ENCODE assay signal across 15 mouse cellular contexts in the genomic region with DNA sequence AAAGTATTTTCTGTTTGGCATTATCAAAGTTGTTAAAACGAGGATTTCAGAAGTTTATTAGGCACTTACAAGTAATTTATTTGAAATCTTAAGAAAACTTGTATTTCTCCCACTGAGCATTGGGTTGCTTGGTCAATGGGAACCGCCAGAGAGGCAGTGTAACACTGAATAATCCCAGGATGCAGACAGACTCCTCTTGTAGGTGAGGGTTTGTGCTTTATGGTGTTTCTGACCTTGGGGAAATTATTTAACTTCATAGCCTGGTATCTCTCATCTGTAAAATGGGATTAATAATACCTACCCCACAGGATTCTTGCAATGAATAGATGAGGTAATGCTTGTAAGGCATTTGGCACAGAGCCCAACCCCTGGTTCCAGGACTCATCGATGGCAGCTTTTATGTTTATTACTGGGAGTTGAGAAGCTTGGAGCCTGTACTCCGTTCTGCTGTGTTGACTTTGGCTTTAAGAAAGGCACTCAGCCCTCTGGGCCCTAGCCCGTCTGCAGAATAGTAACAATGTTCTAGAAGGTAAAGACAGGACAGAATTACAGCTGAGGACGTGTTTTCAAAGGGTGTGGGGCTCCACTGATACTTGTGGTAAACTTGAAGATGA. TPM values are rescaled to one million over a fixed set of nuclear protein-coding genes. Genes with fewer than 3 reads are reported as not detected.
DNase-seq lines count a peak whose midpoint lies in the region; ATAC-seq and TF ChIP-seq lines count a peak whose summit lies in the region.
"Had no signal": no experiment of that assay in that cellular context is flagged by ENCODE, and none has a peak within 500 bp of the region (broad histone marks: within the 10 kb centered on the region; RNA-seq: fewer than 3 reads in every experiment).

No protein-coding gene starts in this region.

- TF ChIP-seq CTCF in liver, adult 2 months (IDR thresholded peaks at IDR 0.05; ENCODE audit: low read depth, low read length) = no peak
- TF ChIP-seq CTCF in cerebellum, adult 2 months (IDR thresholded peaks at IDR 0.05; ENCODE audit: borderline replicate concordance, insufficient read depth, low read depth, low read length) = no peak

- H3K4me1 ChIP-seq in heart, embryonic 12.5 days (replicated peaks) = peaks cover 53% of the 10 kb centered on the region
- H3K4me1 ChIP-seq in heart, embryonic 10.5 days = peaks cover 51% of the 10 kb centered on the region
- no peaks in the 10 kb centered on the region for H3K4me1 ChIP-seq in liver, adult 2 months (ENCODE audit: control insufficient read depth, insufficient read depth, low read length)
- peaks cover 25% of the 10 kb centered on the region for H3K4me1 ChIP-seq in embryonic facial prominence, embryonic 14.5 days (ENCODE audit: control insufficient read depth, insufficient read depth, low read length)
- H3K4me1 ChIP-seq in intestine, embryonic 16.5 days (ENCODE audit: control insufficient read depth, insufficient read depth, low read length) = peaks cover 3% of the 10 kb centered on the region
- H3K4me1 ChIP-seq in cerebellum, adult 2 months (ENCODE audit: control insufficient read depth, insufficient read depth, low read length) = no peaks in the 10 kb centered on the region

- no peaks in the 10 kb centered on the region for H3K27me3 ChIP-seq in heart, embryonic 12.5 days (replicated peaks)
- H3K27me3 ChIP-seq in heart, embryonic 10.5 days (ENCODE audit: insufficient read depth, poor library complexity, severe bottlenecking) = no peaks in the 10 kb centered on the region
- no peaks in the 10 kb centered on the region for H3K27me3 ChIP-seq in liver, adult 2 months (ENCODE audit: control insufficient read depth, insufficient read depth, low read length)
- H3K27me3 ChIP-seq in embryonic facial prominence, embryonic 14.5 days (replicated peaks; ENCODE audit: control insufficient read depth, insufficient read depth, low read length) = no peaks in the 10 kb centered on the region
- H3K27me3 ChIP-seq in intestine, embryonic 16.5 days (replicated peaks; ENCODE audit: control insufficient read depth, insufficient read depth, low read length) = no peaks in the 10 kb centered on the region
- no peaks in the 10 kb centered on the region for H3K27me3 ChIP-seq in cerebellum, adult 2 months (ENCODE audit: control insufficient read depth, insufficient read depth, low read length)
- H3K27me3 ChIP-seq: hindbrain, embryonic 15.5 days had no signal

- H3K9me3 ChIP-seq in heart, embryonic 12.5 days (replicated peaks) = no peaks in the 10 kb centered on the region
- H3K9me3 ChIP-seq in heart, embryonic 10.5 days = no peaks in the 10 kb centered on the region
- no peaks in the 10 kb centered on the region for H3K9me3 ChIP-seq in embryonic facial prominence, embryonic 14.5 days (ENCODE audit: control insufficient read depth, low read length)
- no peaks in the 10 kb centered on the region for H3K9me3 ChIP-seq in intestine, embryonic 16.5 days (ENCODE audit: control insufficient read depth, low read length)
- H3K9me3 ChIP-seq: hindbrain, embryonic 15.5 days had no signal

- WGBS in heart, embryonic 12.5 days = 41% methylated on average over 6 of the region's 6 CpGs
- WGBS in heart, embryonic 10.5 days = 61% methylated on average over 6 of the region's 6 CpGs
- 60% methylated on average over 6 of the region's 6 CpGs for WGBS in liver, adult 2 months
- 36% methylated on average over 6 of the region's 6 CpGs for WGBS in embryonic facial prominence, embryonic 14.5 days
- 41% methylated on average over 6 of the region's 6 CpGs for WGBS in intestine, embryonic 16.5 days
- WGBS in cerebellum, adult 2 months = 80% methylated on average over 6 of the region's 6 CpGs

- H3K9ac ChIP-seq in heart, embryonic 12.5 days = no peak overlapping the region
- H3K9ac ChIP-seq in liver, adult 2 months (ENCODE audit: low read depth, low read length) = no peak overlapping the region
- no peak overlapping the region for H3K9ac ChIP-seq in embryonic facial prominence, embryonic 14.5 days (ENCODE audit: low read depth, low read length)
- no peak overlapping the region for H3K9ac ChIP-seq in intestine, embryonic 16.5 days (ENCODE audit: low read depth, low read length)
- H3K9ac ChIP-seq: hindbrain, embryonic 15.5 days had no signal

- H3K36me3 ChIP-seq in heart, embryonic 12.5 days = peaks cover 26% of the 10 kb centered on the region
- peaks cover 18% of the 10 kb centered on the region; the same call in 1 of the 2 replicates for H3K36me3 ChIP-seq in heart, embryonic 10.5 days
- H3K36me3 ChIP-seq in liver, adult 2 months (ENCODE audit: control insufficient read depth, insufficient read depth, low read length) = no peaks in the 10 kb centered on the region
- 0 out of 2 replicates have a peak, but pooled peaks cover 10% of the 10 kb centered on the region for H3K36me3 ChIP-seq in embryonic facial prominence, embryonic 14.5 days (ENCODE audit: control insufficient read depth, insufficient read depth, low read length)
- H3K36me3 ChIP-seq in intestine, embryonic 16.5 days (ENCODE audit: control insufficient read depth, insufficient read depth, low read length) = no peaks in the 10 kb centered on the region
- H3K36me3 ChIP-seq: hindbrain, embryonic 15.5 days had no signal

- H3K79me2 ChIP-seq in liver, adult 2 months (ENCODE audit: control insufficient read depth, insufficient read depth, low read length) = no peaks in the 10 kb centered on the region

- no peak for DNase-seq in heart, embryonic 10.5 days (ENCODE audit: low spot score)
- peak; percentile 3 for DNase-seq in liver, adult 2 months (ENCODE audit: extremely low read depth, low read depth, low spot score)
- DNase-seq in liver = no peak
- peak; percentile 60 for DNase-seq in embryonic facial prominence, embryonic 14.5 days (ENCODE audit: low spot score)
- no peak for DNase-seq in cerebellum, adult 2 months
- DNase-seq: cerebellum, adult 18-20 months; heart, adult 18-20 months; kidney, postnatal 14 days; left cerebral cortex, postnatal 4 days; thymus, postnatal 25 days had no signal

- TF ChIP-seq POLR2A in liver, adult 2 months (IDR thresholded peaks at IDR 0.05; ENCODE audit: extremely low read depth, insufficient read depth, low read length) = no peak
- no peak for TF ChIP-seq POLR2A in cerebellum, adult 2 months (IDR thresholded peaks at IDR 0.05; ENCODE audit: borderline replicate concordance, insufficient read depth, low read length)

- H3K4me2 ChIP-seq in heart, embryonic 12.5 days = no peak overlapping the region
- H3K4me2 ChIP-seq in embryonic facial prominence, embryonic 14.5 days (ENCODE audit: low read depth, low read length) = no peak overlapping the region
- no peak overlapping the region for H3K4me2 ChIP-seq in intestine, embryonic 16.5 days (ENCODE audit: low read depth, low read length)
- H3K4me2 ChIP-seq: hindbrain, embryonic 15.5 days had no signal

- H3K27ac ChIP-seq in heart, embryonic 12.5 days (ENCODE audit: poor library complexity, severe bottlenecking) = no peak overlapping the region
- no peak overlapping the region for H3K27ac ChIP-seq in heart, embryonic 10.5 days
- H3K27ac ChIP-seq in liver, adult 2 months (replicated peaks; ENCODE audit: insufficient read depth, low read depth, low read length) = no peak overlapping the region
- H3K27ac ChIP-seq in embryonic facial prominence, embryonic 14.5 days (replicated peaks; ENCODE audit: low read depth, low read length) = no peak overlapping the region
- H3K27ac ChIP-seq in intestine, embryonic 16.5 days (ENCODE audit: low read length) = no peak overlapping the region
- no peak overlapping the region for H3K27ac ChIP-seq in cerebellum, adult 2 months (ENCODE audit: insufficient read depth, low read length)
- H3K27ac ChIP-seq: hindbrain, embryonic 15.5 days had no signal

- no peak overlapping the region for H3K4me3 ChIP-seq in heart, embryonic 12.5 days
- no peak overlapping the region for H3K4me3 ChIP-seq in heart, embryonic 10.5 days
- H3K4me3 ChIP-seq in liver, adult 2 months (ENCODE audit: insufficient read depth, low read depth, low read length) = no peak overlapping the region
- no peak overlapping the region for H3K4me3 ChIP-seq in embryonic facial prominence, embryonic 14.5 days (ENCODE audit: low read depth, low read length)
- no peak overlapping the region for H3K4me3 ChIP-seq in intestine, embryonic 16.5 days (ENCODE audit: low read length)
- H3K4me3 ChIP-seq in cerebellum, adult 2 months (replicated peaks; ENCODE audit: insufficient read depth, low read depth, low read length) = no peak overlapping the region
- H3K4me3 ChIP-seq: hindbrain, embryonic 15.5 days had no signal

- ATAC-seq in heart, embryonic 12.5 days (ENCODE audit: insufficient number of reproducible peaks, low FRiP score) = peak; percentile 45; the same call in 1 of the 2 replicates
- 0 out of 2 replicates have a peak, but pooled peaks have one; percentile 23 for ATAC-seq in embryonic facial prominence, embryonic 14.5 days (ENCODE audit: low read depth)
- ATAC-seq in intestine, embryonic 16.5 days = peak; percentile 72
- no peak for ATAC-seq in erythroblast, adult 5-6 weeks (replicated peaks; ENCODE audit: low FRiP score, poor library complexity, severe bottlenecking)
- ATAC-seq: activated CD4-positive, CD25-positive, alpha-beta regulatory T cell, adult 4 months had no signal

RNA-seq across cellular contexts. Expression of a gene that starts 37.0 kb away (rescaled TPM):
- 114 and 117 TPM in 2 replicates for polyA plus RNA-seq in heart, embryonic 12.5 days (2016; fragmentation: Nextera tagmentation; extraction: Ambion mirVana)
- 130 and 173 TPM in 2 replicates for polyA plus RNA-seq in heart, embryonic 10.5 days (2016; fragmentation: Nextera tagmentation; extraction: Ambion mirVana)
- total RNA-seq in liver, adult 2 months (2014; rRNA removed) = 0.37 TPM in 1 of 2 replicates, not detected in the other
- polyA plus RNA-seq in liver, adult 2 months (2012; rRNA removed) = 0.20 and 0.41 TPM in 2 replicates
- 52.5 and 63.5 TPM in 2 replicates for polyA plus RNA-seq in embryonic facial prominence, embryonic 14.5 days (2014; fragmentation: Nextera tagmentation; extraction: Ambion mirVana)
- polyA plus RNA-seq in intestine, embryonic 16.5 days (2015; fragmentation: Nextera tagmentation; extraction: Ambion mirVana) = 17.4 and 20.2 TPM in 2 replicates
- total RNA-seq in erythroblast, adult 5-6 weeks (2015; ENCODE audit: low replicate concordance) = not detected in 2 replicates
- total RNA-seq in erythroblast, adult 5-6 weeks (2017; ENCODE audit: low replicate concordance) = not detected in 2 replicates
- polyA plus RNA-seq in cerebellum, adult 2 months (2012; rRNA removed) = 13.1 and 14.9 TPM in 2 replicates
- polyA plus RNA-seq: activated CD4-positive, CD25-positive, alpha-beta regulatory T cell, adult 4 months had no signal

Comparison
In these comparisons a context has a peak if more than half of its experiments do, and no peak if none do; other contexts are left out.
1. DNase-seq: peak in liver, adult 2 months (single experiment) and embryonic facial prominence, embryonic 14.5 days (single experiment); none in heart, embryonic 10.5 days (single experiment), liver (single experiment) and cerebellum, adult 2 months (0 of 2).
2. RNA of a gene that starts 37.0 kb away (polyA plus RNA-seq): 130 to 173 TPM in heart, embryonic 10.5 days, 114 to 117 TPM in heart, embryonic 12.5 days, 52.5 to 63.5 TPM in embryonic facial prominence, embryonic 14.5 days, 17.4 to 20.2 TPM in intestine, embryonic 16.5 days and 13.1 to 14.9 TPM in cerebellum, adult 2 months; 0.20 to 0.41 TPM in liver, adult 2 months; every median in the first group is over 10 times any median in the second.